Mouse (Mus musculus) small intestine, adult 2 months (tissue): ENCODE data around the gene Arntl2.

Source experiments
- CTCF ChIP-seq: fragments of 200-500 bp; IDR thresholded peaks from 2 replicates; pipeline ENCODE4 v1.5.1; 2012; ENCODE audit warnings: low read depth, mild to moderate bottlenecking, control low read depth, inconsistent platforms, low read length, moderate library complexity, mixed read lengths; ENCODE audit not compliant: insufficient replicate concordance, insufficient read length; ENCODE audit errors: extremely low read depth
- POLR2A ChIP-seq: fragments of 200-500 bp; IDR thresholded peaks from 2 replicates; pipeline ENCODE4 v1.6.1; 2012; ENCODE audit warnings: low read depth, mild to moderate bottlenecking, control low read depth, inconsistent platforms, low read length, moderate library complexity

DNA sequence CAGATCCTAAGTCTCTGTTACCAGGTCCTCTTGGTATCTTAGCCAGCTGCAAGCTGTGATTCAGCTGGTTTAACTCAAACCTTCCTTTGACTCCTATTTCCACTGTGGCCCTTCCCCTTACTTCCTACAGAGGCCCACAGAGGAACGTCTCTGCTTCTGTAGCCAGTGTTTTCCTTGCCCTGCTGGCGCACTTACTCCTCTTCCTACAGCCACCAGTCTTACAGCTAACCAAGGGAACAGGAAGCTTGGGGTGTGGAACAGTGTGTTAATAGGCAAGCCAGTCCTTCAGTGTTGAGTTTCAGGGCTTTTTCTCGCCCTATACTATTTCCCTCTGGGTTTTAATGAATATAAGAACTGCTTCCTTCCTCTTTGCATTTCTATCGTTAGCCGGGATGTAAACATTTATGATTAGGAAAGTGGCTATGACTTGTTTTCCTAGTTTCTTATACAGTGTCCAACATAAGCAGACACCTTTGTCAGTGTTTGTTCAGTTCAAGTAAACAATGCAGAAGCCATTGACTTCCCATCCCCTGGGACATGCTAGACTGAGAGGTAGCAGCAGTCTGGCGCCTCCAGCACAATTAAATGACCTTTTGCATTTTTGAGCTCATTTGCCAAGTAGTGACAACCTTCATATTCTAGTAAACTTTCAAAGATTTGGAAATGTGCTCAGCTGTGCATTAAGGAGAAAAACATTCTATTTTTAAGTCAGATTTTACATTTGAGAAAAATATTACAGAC lies 25.7 kb upstream of the Arntl2 start:
- TF ChIP-seq CTCF, result no peak
- TF ChIP-seq POLR2A, result no peak
